Mouse (Mus musculus) kidney, adult 2 months (tissue): ENCODE measurements around the gene Arid4b. TPM values are rescaled to one million over a fixed set of nuclear protein-coding genes. Genes with fewer than 3 reads are reported as not detected.

Experiments used
- DNase-seq: peaks from one replicate; pipeline ENCODE4 v3.0.0; 2021
- H3K27ac ChIP-seq: fragments of 200-500 bp; 2 replicates; pipeline ENCODE4 v1.5.1; 2012; ENCODE audit warnings: low read depth, low read length, control low read depth, inconsistent platforms; ENCODE audit not compliant: insufficient read depth
- H3K27me3 ChIP-seq: fragments of 200-500 bp; replicated peaks from 2 replicates; pipeline ENCODE4 v1.6.1; 2012; ENCODE audit warnings: mild to moderate bottlenecking, moderate library complexity, low read length, inconsistent platforms; ENCODE audit not compliant: control insufficient read depth, insufficient read depth
- H3K36me3 ChIP-seq: fragments of 200-500 bp; 2 replicates; pipeline ENCODE4 v1.6.1; 2012; ENCODE audit warnings: mild to moderate bottlenecking, moderate library complexity, low read length, inconsistent platforms; ENCODE audit not compliant: control insufficient read depth, insufficient read depth
- H3K4me1 ChIP-seq: fragments of 200-500 bp; 2 replicates; pipeline ENCODE4 v1.6.1; 2011; ENCODE audit warnings: low read length; ENCODE audit not compliant: control insufficient read depth, insufficient read depth
- H3K4me3 ChIP-seq: fragments of 200-500 bp; 2 replicates; pipeline ENCODE4 v1.5.1; 2011; ENCODE audit warnings: mild to moderate bottlenecking, low read depth, low read length, control low read depth; ENCODE audit not compliant: insufficient read depth
- CTCF ChIP-seq: fragments of 200-500 bp; conservative IDR thresholded peaks from 2 replicates; pipeline ENCODE4 v1.5.1; 2011; ENCODE audit warnings: low read depth, mild to moderate bottlenecking, control low read depth, low read length, moderate library complexity, mixed read lengths; ENCODE audit not compliant: insufficient read depth, insufficient read length
- POLR2A ChIP-seq: fragments of 200-500 bp; IDR thresholded peaks from one replicate; pipeline ENCODE4 v1.6.1; 2011; ENCODE audit warnings: low read depth, low read length, control low read depth
- WGBS: fragments of 180-500 bp; shearing (Covaris S2); methylation state at CpG from one replicate; pipeline ENCODE4 v1.1.7; 2018; 5-methylcytosine and 5-hydroxymethylcytosine counted together
- polyA plus RNA-seq: library from polyadenylated mRNA; depleted of rRNA; stranded (reverse); fragments of >200 nt; gene quantifications from 2 replicates; pipeline ENCODE4 v1.2.3, GENCODE M21; 2012

The Arid4b gene
- polyA plus RNA-seq, 1 experiment: 4.0 TPM

- TF ChIP-seq CTCF: no peak
- no peak for TF ChIP-seq POLR2A
- Histone ChIP-seq H3K27ac (no peak overlapping the region), H3K4me1 (peaks cover 5% of the 10 kb centered on the region; the same call in 1 of the 2 replicates), H3K4me3 (no peak overlapping the region), H3K27me3 (no peaks in the 10 kb centered on the region), H3K36me3 (no peaks in the 10 kb centered on the region)
- WGBS: 97% methylated on average over 1 of the region's 1 CpGs
- DNase-seq: no peak
Measured at GRCm38 (mm10) chr13:14074371-14074770, 11.3 kb downstream of the Arid4b start.

- TF ChIP-seq POLR2A (no peak), CTCF (no peak)
- DNase-seq: no peak
- H3K4me1 ChIP-seq: peaks cover 2% of the 10 kb centered on the region; the same call in 1 of the 2 replicates
- no peak overlapping the region for H3K27ac ChIP-seq
- 79% methylated on average over 1 of the region's 1 CpGs for WGBS
- no peaks in the 10 kb centered on the region for H3K36me3 ChIP-seq
- no peaks in the 10 kb centered on the region for H3K27me3 ChIP-seq
- H3K4me3 ChIP-seq: no peak overlapping the region
Measured at GRCm38 (mm10) chr13:14075326-14075725, 12.3 kb downstream of the Arid4b start.

- Histone ChIP-seq H3K4me1 (peaks cover 4% of the 10 kb centered on the region; the same call in 1 of the 2 replicates), H3K36me3 (no peaks in the 10 kb centered on the region), H3K27ac (no peak overlapping the region), H3K4me3 (no peak overlapping the region), H3K27me3 (no peaks in the 10 kb centered on the region)
- DNase-seq: no peak
- no peak for TF ChIP-seq CTCF
- no peak for TF ChIP-seq POLR2A
- 88% methylated on average over 1 of the region's 1 CpGs for WGBS
Measured at GRCm38 (mm10) chr13:14088669-14089068, 25.6 kb downstream of the Arid4b start.

- no peaks in the 10 kb centered on the region for H3K27me3 ChIP-seq
- H3K4me3 ChIP-seq: no peak overlapping the region
- H3K27ac ChIP-seq: no peak overlapping the region
- DNase-seq: no peak
- H3K36me3 ChIP-seq: no peaks in the 10 kb centered on the region
- no peaks in the 10 kb centered on the region for H3K4me1 ChIP-seq
- 63% methylated on average over 1 of the region's 1 CpGs for WGBS
- TF ChIP-seq POLR2A (no peak), CTCF (no peak)
Measured at GRCm38 (mm10) chr13:14103026-14103425, 40.0 kb downstream of the Arid4b start.

- no peaks in the 10 kb centered on the region for H3K27me3 ChIP-seq
- no peak overlapping the region for H3K27ac ChIP-seq
- 0 out of 2 replicates have a peak, but pooled peaks cover 3% of the 10 kb centered on the region for H3K4me1 ChIP-seq
- TF ChIP-seq POLR2A: no peak
- no peak for TF ChIP-seq CTCF
- 50% methylated on average over 2 of the region's 2 CpGs for WGBS
- no peak overlapping the region for H3K4me3 ChIP-seq
- H3K36me3 ChIP-seq: no peaks in the 10 kb centered on the region
- peak; percentile 31 for DNase-seq
Measured at GRCm38 (mm10) chr13:14110154-14110873, 47.3 kb downstream of the Arid4b start.

- 39% methylated on average over 1 of the region's 1 CpGs for WGBS
- no peak for DNase-seq
- Histone ChIP-seq H3K27ac (no peak overlapping the region), H3K36me3 (no peaks in the 10 kb centered on the region), H3K4me3 (no peak overlapping the region), H3K4me1 (0 out of 2 replicates have a peak, but pooled peaks cover 3% of the 10 kb centered on the region), H3K27me3 (no peaks in the 10 kb centered on the region)
- no peak for TF ChIP-seq POLR2A
- TF ChIP-seq CTCF: no peak
Measured at GRCm38 (mm10) chr13:14111146-14111545, 48.1 kb downstream of the Arid4b start.

GRCm38 (mm10) chr13:14113746-14114528 is 50.9 kb downstream of the Arid4b start:
- Histone ChIP-seq H3K27ac (no peak overlapping the region), H3K27me3 (no peaks in the 10 kb centered on the region), H3K4me1 (0 out of 2 replicates have a peak, but pooled peaks cover 3% of the 10 kb centered on the region), H3K36me3 (no peaks in the 10 kb centered on the region), H3K4me3 (no peak overlapping the region)
- no peak for DNase-seq
- 74% methylated on average over 4 of the region's 4 CpGs for WGBS
- TF ChIP-seq CTCF (no peak), POLR2A (no peak)
